Mouse (Mus musculus) midbrain, embryonic 13.5 days (tissue): ENCODE measurements around the gene Arih2. TPM values are rescaled to one million over a fixed set of nuclear protein-coding genes. Genes with fewer than 3 reads are reported as not detected.

ENCODE experiments used
- ATAC-seq: fragments of 200-750 bp; cut with Nextera tagmentation; 2 replicates; pipeline ENCODE4 v1.8.0; 2017; ENCODE audit warnings: mild to moderate bottlenecking, moderate TSS enrichment, moderate library complexity
- H3K27ac ChIP-seq: fragments of 300-500 bp; sonication (generic); 2 replicates; pipeline ENCODE4 v1.5.1; 2015; ENCODE audit warnings: inconsistent platforms, mild to moderate bottlenecking, moderate library complexity
- H3K27me3 ChIP-seq: fragments of 300-500 bp; sonication (generic); 2 replicates; pipeline ENCODE4 v1.6.1; 2015; ENCODE audit warnings: mild to moderate bottlenecking, inconsistent platforms
- H3K36me3 ChIP-seq: fragments of 300-500 bp; sonication (generic); 2 replicates; pipeline ENCODE4 v1.6.1; 2015; ENCODE audit warnings: mild to moderate bottlenecking, inconsistent platforms
- H3K4me1 ChIP-seq: fragments of 300-500 bp; sonication (generic); replicated peaks from 2 replicates; pipeline ENCODE4 v1.6.1; 2015; ENCODE audit warnings: inconsistent platforms
- H3K4me2 ChIP-seq: fragments of 300-500 bp; sonication (generic); replicated peaks from 2 replicates; pipeline ENCODE4 v1.6.1; 2015; ENCODE audit warnings: moderate library complexity, mild to moderate bottlenecking, inconsistent platforms
- H3K4me3 ChIP-seq: fragments of 300-500 bp; sonication (generic); replicated peaks from 2 replicates; pipeline ENCODE4 v1.5.1; 2015; ENCODE audit warnings: mild to moderate bottlenecking, inconsistent platforms
- H3K9ac ChIP-seq: fragments of 300-500 bp; sonication (generic); replicated peaks from 2 replicates; pipeline ENCODE4 v1.6.1; 2015; ENCODE audit warnings: mild to moderate bottlenecking, inconsistent platforms
- H3K9me3 ChIP-seq: fragments of 300-500 bp; sonication (generic); 2 replicates; pipeline ENCODE4 v1.6.1; 2016; ENCODE audit warnings: mild to moderate bottlenecking, inconsistent platforms
- WGBS: fragments of 180-500 bp; shearing (Covaris S2); methylation state at CpG from one replicate; pipeline ENCODE4 v1.1.7; 2015; 5-methylcytosine and 5-hydroxymethylcytosine counted together
- polyA plus RNA-seq: library from polyadenylated mRNA; unstranded; fragments of >200 nt; fragmentation: Nextera tagmentation; extraction: Ambion mirVana; gene quantifications from 2 replicates; pipeline ENCODE4 v1.2.1, GENCODE M21; 2015

Arih2 gene
- polyA plus RNA-seq: 53.6 and 54.0 TPM in 2 replicates

DNA sequence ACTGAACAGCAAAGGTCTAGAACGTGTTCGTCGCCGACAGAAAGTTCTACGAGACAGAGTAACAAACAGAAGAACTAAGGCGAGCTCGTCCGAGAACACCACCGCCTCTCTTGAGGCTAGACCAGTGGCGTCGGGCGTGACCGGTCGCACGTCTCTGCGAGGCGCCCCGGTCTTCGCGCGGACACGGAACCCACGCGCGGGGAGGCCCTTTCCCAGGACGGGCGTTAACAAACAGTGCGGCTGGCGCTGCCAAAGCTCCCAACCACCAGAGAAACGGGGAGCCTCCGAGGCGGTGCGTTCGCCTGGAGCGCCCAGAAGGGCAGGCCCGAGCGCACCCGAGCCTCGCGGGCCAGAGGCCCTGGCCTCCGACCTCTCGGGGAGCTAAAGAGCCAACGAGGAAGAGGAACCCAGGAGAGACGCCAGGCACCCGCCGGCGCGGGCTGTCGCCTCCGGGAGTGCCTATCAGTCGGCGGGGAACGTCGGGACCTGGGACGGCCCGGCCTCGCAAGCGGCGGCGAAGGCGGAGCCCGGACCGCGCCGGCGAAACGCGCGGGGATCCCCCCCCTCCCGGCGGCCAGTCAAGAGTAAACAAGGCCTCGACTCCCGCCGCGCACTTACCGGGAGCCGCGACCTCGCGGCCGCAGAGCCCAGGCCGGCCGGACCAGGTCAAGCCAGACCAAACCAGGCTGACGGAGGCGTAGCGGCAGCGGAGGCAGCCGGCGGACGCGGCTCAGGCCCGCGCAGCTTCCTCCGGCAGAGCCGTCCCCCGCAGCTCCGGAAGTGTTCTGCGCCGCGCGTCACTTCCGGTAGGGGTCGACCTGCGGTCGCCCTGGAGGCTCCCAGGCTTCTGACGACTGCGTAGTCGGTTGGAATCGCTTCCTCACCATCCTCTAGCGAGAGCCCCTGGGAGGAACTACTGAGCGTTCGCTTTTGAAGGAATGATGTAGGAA, at the start of gene Arih2:
TSS of gene Arih2 (minus strand) at position 776 of the 950 bp plus-strand sequence.
- ATAC-seq: peak; percentile 100

DNA sequence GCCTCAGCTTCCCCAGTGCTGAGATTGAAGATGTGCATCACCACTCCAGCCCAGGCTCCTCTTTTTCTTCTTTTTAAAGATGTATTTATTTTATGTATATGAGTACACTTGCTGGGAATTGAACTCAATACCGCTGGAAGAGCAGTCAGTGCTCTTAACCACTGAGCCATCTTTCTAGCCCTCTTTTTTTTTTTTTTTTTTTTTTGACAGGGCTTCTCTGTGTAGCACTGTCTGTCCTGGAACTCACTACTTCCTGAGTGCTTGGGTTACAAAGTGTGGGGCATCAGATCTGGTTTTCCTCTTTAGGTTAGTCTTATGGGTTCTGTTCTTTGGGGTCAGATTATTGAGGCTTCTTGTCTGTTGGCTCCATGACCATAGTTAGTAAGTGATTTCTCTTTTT, 45.3 kb upstream of the Arih2 start:
- Histone ChIP-seq H3K4me3 (peak overlapping the region; percentile 89; the same call in 1 of the 2 replicates), H3K9ac (no peak overlapping the region), H3K9me3 (no peaks in the 10 kb centered on the region), H3K27ac (no peak overlapping the region), H3K4me1 (peaks cover 42% of the 10 kb centered on the region), H3K27me3 (peaks cover 6% of the 10 kb centered on the region; the same call in 1 of the 2 replicates), H3K36me3 (no peaks in the 10 kb centered on the region), H3K4me2 (peak overlapping the region; percentile 85)
- 84% methylated on average over 1 of the region's 1 CpGs for whole genome bisulfite sequencing
- no peak for ATAC-seq

More for the DNA sequence above, at the start of gene Arih2:
- Histone ChIP-seq H3K4me3 (peak within 1 kb of the TSS; percentile 95), H3K4me2 (peak within 1 kb of the TSS; percentile 97), H3K9ac (peak within 1 kb of the TSS; percentile 94), H3K27me3 (no peaks in the 10 kb centered on the region), H3K9me3 (no peaks in the 10 kb centered on the region), H3K36me3 (no peaks in the 10 kb centered on the region), H3K4me1 (peaks cover 24% of the 10 kb centered on the region), H3K27ac (peak within 1 kb of the TSS; percentile 88)
- WGBS: under 1% methylated on average over 97 of the region's 112 CpGs

DNA sequence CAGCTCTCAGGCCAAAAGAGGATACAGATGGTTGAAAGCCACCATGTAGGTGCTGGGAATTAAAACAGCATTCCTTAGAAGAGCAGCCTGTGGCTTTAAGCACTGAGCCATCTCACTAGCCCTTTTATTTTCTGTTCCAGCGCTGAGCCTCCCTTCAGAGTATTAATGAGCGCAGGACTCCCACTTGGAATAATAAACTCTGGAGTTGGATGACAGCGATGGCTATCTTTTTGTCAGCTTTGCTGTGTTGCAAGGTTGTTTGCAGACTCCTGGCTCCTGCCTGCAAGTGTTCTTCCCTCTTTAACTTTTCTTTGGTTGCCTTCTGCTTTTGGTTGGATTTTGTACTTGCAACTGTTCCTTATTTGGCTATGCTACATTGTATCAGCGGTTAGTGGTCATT, 44.8 kb upstream of the Arih2 start:
- Histone ChIP-seq H3K4me1 (peaks cover 48% of the 10 kb centered on the region), H3K36me3 (no peaks in the 10 kb centered on the region), H3K27ac (no peak overlapping the region), H3K27me3 (peaks cover 6% of the 10 kb centered on the region; the same call in 1 of the 2 replicates), H3K4me3 (peak overlapping the region; percentile 89), H3K4me2 (peak overlapping the region; percentile 85), H3K9me3 (no peaks in the 10 kb centered on the region), H3K9ac (0 out of 2 replicates have a peak overlapping the region, but pooled peaks have one; percentile 29)
- no peak for ATAC-seq
- 66% methylated on average over 4 of the region's 4 CpGs for WGBS

DNA sequence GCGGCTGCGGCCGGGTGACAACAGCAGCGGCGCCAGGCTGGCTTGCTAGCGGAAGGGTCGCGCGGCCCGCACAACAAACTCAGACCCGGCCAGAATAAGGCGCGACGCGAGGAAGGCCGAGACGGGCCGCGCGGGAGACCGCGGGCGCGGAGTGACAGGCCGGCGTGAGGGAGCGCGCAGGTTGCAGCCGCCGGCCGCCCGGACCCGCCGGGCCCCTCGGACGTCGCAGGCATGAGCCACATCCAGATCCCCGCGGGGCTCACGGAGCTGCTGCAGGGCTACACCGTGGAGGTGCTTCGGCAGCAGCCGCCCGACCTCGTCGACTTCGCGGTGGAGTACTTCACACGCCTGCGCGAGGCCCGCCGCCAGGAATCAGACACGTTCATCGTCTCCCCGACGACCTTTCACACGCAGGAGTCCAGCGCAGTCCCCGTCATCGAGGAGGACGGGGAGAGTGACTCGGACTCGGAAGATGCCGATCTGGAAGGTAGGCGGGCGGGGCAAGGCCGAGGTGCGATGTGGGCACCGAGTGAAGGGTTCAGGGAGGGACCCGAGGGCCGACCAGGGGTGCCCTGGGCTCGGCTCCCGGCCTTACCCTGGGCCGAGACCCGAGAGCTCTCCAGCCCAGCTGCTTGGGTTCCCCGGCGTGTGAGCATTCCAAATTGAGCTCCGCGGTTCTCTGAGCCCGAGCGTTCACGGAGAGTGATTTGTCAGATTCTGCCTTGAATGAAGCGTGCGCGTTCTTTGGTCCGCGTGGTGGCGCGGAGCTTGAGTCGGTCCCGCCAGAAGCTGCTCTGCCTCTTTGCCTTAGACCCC, 43.2 kb upstream of the Arih2 start:
- peak overlapping the region; percentile 85 for H3K4me2 ChIP-seq
- under 1% methylated on average over 88 of the region's 92 CpGs for WGBS
- peaks cover 6% of the 10 kb centered on the region; the same call in 1 of the 2 replicates for H3K27me3 ChIP-seq
- peak overlapping the region; percentile 83 for H3K27ac ChIP-seq
- peak; percentile 82 for ATAC-seq
- H3K36me3 ChIP-seq: no peaks in the 10 kb centered on the region
- peak overlapping the region; percentile 89 for H3K4me3 ChIP-seq
- H3K9me3 ChIP-seq: no peaks in the 10 kb centered on the region
- peak overlapping the region; percentile 91 for H3K9ac ChIP-seq
- peaks cover 62% of the 10 kb centered on the region for H3K4me1 ChIP-seq

DNA sequence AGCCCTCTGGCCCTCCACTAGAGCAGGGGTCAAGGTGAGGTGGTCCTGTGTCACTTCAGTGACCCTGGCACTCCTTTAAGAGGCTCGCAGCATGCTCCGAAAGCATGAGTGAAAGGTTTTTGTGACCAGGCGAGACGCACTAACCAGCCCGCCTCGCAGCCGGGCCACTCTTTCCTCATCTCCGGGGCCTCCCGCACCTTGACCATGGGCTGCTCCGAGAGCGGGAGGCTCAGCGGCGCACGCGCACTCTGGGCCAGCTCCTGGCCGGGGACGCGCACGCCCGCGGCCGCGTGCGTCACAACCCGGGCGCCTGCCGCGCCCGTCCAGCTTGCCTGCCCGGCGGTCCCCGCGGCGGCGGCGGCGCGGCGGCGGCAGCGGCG, 42.6 kb upstream of the Arih2 start:
- Histone ChIP-seq H3K36me3 (no peaks in the 10 kb centered on the region), H3K9ac (peak overlapping the region; percentile 91), H3K27me3 (peaks cover 6% of the 10 kb centered on the region; the same call in 1 of the 2 replicates), H3K4me3 (peak overlapping the region; percentile 89), H3K4me1 (peaks cover 66% of the 10 kb centered on the region), H3K9me3 (no peaks in the 10 kb centered on the region), H3K27ac (peak overlapping the region; percentile 83), H3K4me2 (peak overlapping the region; percentile 85)
- peak; percentile 89 for ATAC-seq
- WGBS: under 1% methylated on average over 35 of the region's 42 CpGs

DNA sequence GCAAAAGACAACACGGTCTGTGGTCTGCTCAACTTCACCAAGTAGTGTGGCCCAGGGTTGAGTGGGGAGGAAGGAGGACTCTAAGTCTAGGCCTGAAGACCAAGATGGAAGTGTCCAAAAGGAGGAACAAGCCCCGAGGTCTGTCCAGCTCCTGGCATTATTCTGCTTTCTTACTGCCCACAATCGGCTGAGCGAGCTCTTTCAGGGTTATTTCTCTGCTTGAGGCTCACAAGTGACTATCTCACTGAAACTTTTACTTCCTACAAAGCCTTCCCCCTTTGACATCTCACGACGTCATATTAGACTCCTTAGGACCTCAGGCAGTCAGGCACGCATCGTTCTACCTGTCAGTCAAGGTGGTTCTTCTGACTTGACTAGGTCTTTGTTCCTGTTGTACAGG, 42.2 kb upstream of the Arih2 start:
- 70% methylated on average over 8 of the region's 8 CpGs for WGBS
- Histone ChIP-seq H3K27me3 (peaks cover 6% of the 10 kb centered on the region; the same call in 1 of the 2 replicates), H3K36me3 (no peaks in the 10 kb centered on the region), H3K9me3 (no peaks in the 10 kb centered on the region), H3K27ac (peak overlapping the region; percentile 83), H3K9ac (peak overlapping the region; percentile 91), H3K4me1 (peaks cover 71% of the 10 kb centered on the region), H3K4me2 (peak overlapping the region; percentile 85), H3K4me3 (peak overlapping the region; percentile 89)
- no peak; the same call in 1 of the 2 replicates for ATAC-seq

DNA sequence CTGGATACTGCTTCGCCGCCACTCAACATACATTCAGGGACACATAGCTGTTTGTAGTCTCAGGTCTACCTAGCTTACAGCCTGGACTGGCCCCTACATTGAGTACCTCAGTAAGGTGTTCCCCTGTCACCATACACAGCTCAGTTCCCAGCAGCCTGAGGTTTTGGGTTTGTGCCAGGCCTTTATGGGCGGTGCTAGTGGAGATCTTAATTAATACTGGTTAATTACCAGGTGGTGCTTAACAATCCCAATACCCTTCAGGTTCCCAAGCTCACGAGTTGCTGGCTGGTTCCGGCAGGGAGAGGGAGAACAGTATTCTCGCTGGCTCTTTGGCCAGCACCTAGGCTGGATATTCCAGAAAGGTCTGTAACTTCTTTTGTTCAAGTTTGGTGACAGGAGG, 41.7 kb upstream of the Arih2 start:
- Histone ChIP-seq H3K4me2 (no peak overlapping the region), H3K9me3 (no peaks in the 10 kb centered on the region), H3K27ac (no peak overlapping the region), H3K36me3 (no peaks in the 10 kb centered on the region), H3K4me3 (no peak overlapping the region), H3K4me1 (peaks cover 72% of the 10 kb centered on the region), H3K9ac (no peak overlapping the region), H3K27me3 (peaks cover 6% of the 10 kb centered on the region; the same call in 1 of the 2 replicates)
- 87% methylated on average over 6 of the region's 6 CpGs for WGBS
- no peak for ATAC-seq

DNA sequence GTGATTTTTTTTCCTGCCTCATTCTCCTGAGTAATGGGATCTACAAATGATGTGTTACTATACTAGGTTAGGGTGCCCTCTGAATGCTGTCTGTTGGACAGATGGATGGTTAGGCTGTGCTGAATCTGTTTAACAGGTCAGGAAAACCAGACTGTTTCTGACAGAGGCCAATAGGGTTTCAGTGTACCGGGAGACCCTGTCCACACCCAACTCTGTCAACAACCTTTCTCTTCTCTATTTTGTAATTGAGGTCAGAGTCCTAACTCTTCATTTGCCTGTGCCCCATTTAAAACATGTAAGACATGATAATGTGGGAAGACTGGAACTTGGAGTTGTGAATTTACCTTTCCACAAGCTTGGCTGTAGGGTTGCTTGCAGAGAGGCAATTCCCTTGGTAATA, 40.8 kb upstream of the Arih2 start:
- H3K4me2 ChIP-seq: no peak overlapping the region
- peaks cover 2% of the 10 kb centered on the region; the same call in 1 of the 2 replicates for H3K36me3 ChIP-seq
- H3K4me1 ChIP-seq: peaks cover 68% of the 10 kb centered on the region
- ATAC-seq: no peak
- WGBS: 81% methylated on average over 1 of the region's 1 CpGs
- H3K4me3 ChIP-seq: no peak overlapping the region
- no peak overlapping the region for H3K9ac ChIP-seq
- H3K27ac ChIP-seq: no peak overlapping the region
- H3K9me3 ChIP-seq: no peaks in the 10 kb centered on the region
- peaks cover 6% of the 10 kb centered on the region; the same call in 1 of the 2 replicates for H3K27me3 ChIP-seq

DNA sequence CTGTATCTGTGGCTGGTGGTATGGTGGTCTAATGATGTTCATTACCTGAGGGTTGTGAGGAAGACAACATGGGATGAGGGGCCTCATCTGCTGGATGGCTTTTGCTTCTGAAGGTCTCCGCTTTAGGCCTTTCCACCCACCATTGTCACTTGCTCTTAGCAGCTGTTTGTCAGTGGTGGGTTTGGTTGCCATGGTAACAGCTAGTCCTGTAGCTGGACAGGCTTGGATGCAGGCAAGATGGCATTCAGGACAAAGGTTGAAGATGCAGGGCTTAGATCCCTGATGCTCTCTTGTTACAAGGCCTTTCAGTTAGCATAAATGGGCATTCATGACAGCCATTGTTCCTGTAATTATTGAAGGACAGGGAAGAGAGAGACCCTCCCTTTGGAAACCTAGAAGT, 39.9 kb upstream of the Arih2 start, which contains the start of gene Prkar2a:
TSS of gene Prkar2a (plus strand) at position 209 of the 400 bp plus-strand sequence.
- ATAC-seq: no peak
- 0 out of 2 replicates have a peak within 1 kb of the TSS, but pooled peaks have one; percentile 6 for H3K4me2 ChIP-seq

DNA sequence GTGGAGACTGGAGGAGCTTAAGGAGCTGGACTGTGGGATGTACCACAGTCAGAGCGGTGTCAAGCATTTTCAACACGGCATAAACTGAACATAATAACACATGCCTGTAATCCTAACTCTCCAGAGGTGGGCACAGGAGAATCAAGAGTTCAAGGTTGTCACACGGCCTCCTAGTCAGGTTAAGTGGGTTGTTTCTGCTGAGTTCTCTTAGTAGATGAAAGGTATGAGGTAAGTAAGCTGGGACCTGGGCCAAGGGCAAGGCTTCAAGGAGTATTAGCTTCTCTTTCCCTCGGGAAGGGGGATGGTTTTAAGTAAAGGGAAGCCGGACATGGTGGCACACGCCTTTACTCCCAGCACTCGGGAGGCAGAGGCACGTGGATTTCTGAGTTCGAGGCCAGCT, 39.3 kb upstream of the Arih2 start:
- H3K4me3 ChIP-seq: no peak overlapping the region
- H3K4me2 ChIP-seq: no peak overlapping the region
- 74% methylated on average over 9 of the region's 9 CpGs for WGBS
- peak overlapping the region; percentile 68; the same call in 1 of the 2 replicates for H3K27ac ChIP-seq
- H3K36me3 ChIP-seq: peaks cover 15% of the 10 kb centered on the region
- no peak for ATAC-seq
- H3K27me3 ChIP-seq: peaks cover 6% of the 10 kb centered on the region; the same call in 1 of the 2 replicates
- H3K9me3 ChIP-seq: no peaks in the 10 kb centered on the region
- H3K9ac ChIP-seq: no peak overlapping the region
- peaks cover 53% of the 10 kb centered on the region for H3K4me1 ChIP-seq

More for the DNA sequence above, 39.9 kb upstream of the Arih2 start, which contains the start of gene Prkar2a:
- H3K9me3 ChIP-seq: no peaks in the 10 kb centered on the region
- peak within 1 kb of the TSS; percentile 68 for H3K27ac ChIP-seq
- peaks cover 59% of the 10 kb centered on the region for H3K4me1 ChIP-seq
- peaks cover 6% of the 10 kb centered on the region; the same call in 1 of the 2 replicates for H3K27me3 ChIP-seq
- 0% methylated on average over 1 of the region's 1 CpGs for WGBS
- H3K4me3 ChIP-seq: no peak within 1 kb of the TSS
- H3K9ac ChIP-seq: peak within 1 kb of the TSS; percentile 24
- H3K36me3 ChIP-seq: peaks cover 9% of the 10 kb centered on the region; the same call in 1 of the 2 replicates

DNA sequence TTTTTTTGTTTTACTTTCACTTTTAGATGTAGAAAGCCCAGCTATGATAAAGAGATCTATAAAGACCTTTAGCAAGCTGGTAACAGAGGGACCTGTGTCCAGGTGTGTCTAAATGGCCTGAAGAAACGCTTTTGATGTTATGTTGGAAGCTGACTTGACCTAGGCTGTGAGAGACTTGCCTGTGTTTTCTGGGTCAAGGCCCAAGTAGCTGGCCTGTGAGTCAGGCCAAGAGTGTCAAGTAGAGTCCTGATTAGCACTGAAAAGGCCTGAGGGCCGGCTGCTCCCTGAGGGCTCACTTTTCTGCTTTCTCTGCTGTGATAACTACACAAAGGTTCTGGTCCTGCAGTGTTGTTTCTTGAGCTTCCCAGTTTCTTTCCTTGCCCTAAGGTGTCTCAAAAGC, 38.5 kb upstream of the Arih2 start:
- Histone ChIP-seq H3K27me3 (peaks cover 6% of the 10 kb centered on the region; the same call in 1 of the 2 replicates), H3K9ac (no peak overlapping the region), H3K27ac (no peak overlapping the region), H3K4me1 (peaks cover 46% of the 10 kb centered on the region), H3K9me3 (no peaks in the 10 kb centered on the region), H3K4me3 (no peak overlapping the region), H3K4me2 (no peak overlapping the region), H3K36me3 (peaks cover 20% of the 10 kb centered on the region)
- no peak for ATAC-seq
- 70% methylated on average over 2 of the region's 2 CpGs for WGBS
